Mouse (Mus musculus): Measurements from ENCODE around the gene Arhgef19. TPM values are rescaled to one million over a fixed set of nuclear protein-coding genes. Genes with fewer than 3 reads are reported as not detected.

Gene Arhgef19
- polyA plus RNA-seq, 1 experiment from 2014 or later = 3.1 TPM

DNA sequence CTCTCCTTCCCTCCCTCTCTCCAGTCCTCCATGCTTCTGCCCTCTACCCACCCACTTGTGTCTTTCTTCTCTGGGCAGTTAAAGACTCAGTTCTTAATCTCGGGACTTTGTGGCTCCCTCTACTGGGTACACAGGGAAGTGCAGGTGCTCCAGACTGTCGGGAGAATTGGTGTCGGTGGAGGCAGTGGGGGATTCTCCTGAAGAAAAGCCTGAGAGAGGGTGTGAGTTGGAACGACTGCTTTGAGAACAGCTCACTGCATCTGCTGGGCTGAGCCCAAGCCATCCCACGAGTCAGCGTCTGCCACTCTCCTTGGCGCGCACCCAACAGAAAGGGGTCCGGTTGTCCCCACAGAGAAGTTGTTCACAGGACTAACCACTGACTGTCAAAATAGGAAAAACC is 28.5 kb downstream of the Arhgef19 start:
- H3K9ac ChIP-seq = no peak overlapping the region
- no peaks in the 10 kb centered on the region for H3K36me3 ChIP-seq
- no peak for ATAC-seq (ENCODE audit: extremely low read depth, insufficient number of reproducible peaks, low FRiP score, low TSS enrichment)
- H3K4me3 ChIP-seq = no peak overlapping the region
- no peak overlapping the region for H3K27ac ChIP-seq (replicated peaks)
- no peaks in the 10 kb centered on the region for H3K27me3 ChIP-seq (replicated peaks)
- peaks cover 6% of the 10 kb centered on the region; the same call in 1 of the 2 replicates for H3K4me1 ChIP-seq
- WGBS = 33% methylated on average over 9 of the region's 9 CpGs
- H3K4me2 ChIP-seq = no peak overlapping the region
- peaks cover 5% of the 10 kb centered on the region; the same call in 1 of the 2 replicates for H3K9me3 ChIP-seq

DNA sequence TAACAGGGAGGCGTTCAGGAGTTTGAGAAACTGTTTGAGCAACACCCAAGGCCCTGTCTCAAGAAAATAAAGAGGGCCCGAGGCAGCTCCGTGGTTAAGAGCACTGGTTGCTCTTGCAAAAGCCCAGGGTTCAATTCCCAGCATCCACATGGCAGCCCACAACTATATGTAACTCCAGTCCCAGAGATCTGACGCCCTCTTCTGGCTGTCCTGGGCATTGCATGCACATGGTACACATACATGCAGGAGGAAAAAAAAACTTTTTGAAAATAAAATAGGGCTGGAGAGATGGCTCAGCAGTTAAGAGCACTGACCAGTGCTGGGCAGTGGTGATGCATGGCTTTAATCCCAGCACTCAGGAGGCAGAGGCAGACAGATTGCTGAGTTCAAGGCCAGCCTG is 29.1 kb downstream of the Arhgef19 start:
- H3K27me3 ChIP-seq (replicated peaks) = no peaks in the 10 kb centered on the region
- ATAC-seq (ENCODE audit: extremely low read depth, insufficient number of reproducible peaks, low FRiP score, low TSS enrichment) = no peak
- H3K36me3 ChIP-seq = no peaks in the 10 kb centered on the region
- H3K4me3 ChIP-seq = no peak overlapping the region
- 78% methylated on average over 4 of the region's 4 CpGs for WGBS
- H3K9ac ChIP-seq = no peak overlapping the region
- peaks cover 10% of the 10 kb centered on the region for H3K4me1 ChIP-seq
- H3K27ac ChIP-seq (replicated peaks) = no peak overlapping the region
- peaks cover 5% of the 10 kb centered on the region; the same call in 1 of the 2 replicates for H3K9me3 ChIP-seq
- no peak overlapping the region for H3K4me2 ChIP-seq

DNA sequence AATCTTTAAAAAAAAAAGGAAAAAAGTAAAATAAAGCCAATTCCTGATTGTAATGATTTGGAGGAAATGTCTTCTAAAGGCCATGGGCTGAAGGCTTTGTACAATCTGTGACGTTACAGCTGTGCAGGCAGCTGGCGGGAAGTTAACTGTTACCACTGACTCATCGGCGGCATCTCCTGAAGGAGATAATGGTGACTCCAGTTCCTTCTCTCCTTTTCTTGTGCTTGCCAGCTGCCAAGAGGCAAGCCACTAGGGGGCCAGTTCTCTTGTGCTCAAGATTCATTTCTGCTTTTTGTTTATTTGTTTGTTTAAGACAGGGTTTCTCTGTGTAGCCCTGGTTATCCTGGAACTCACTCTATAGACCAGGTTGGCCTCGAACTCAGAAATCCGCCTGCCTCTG is 29.8 kb downstream of the Arhgef19 start:
- whole genome bisulfite sequencing = 61% methylated on average over 6 of the region's 6 CpGs
- H3K27me3 ChIP-seq (replicated peaks) = no peaks in the 10 kb centered on the region
- H3K4me2 ChIP-seq = no peak overlapping the region
- ATAC-seq (ENCODE audit: extremely low read depth, insufficient number of reproducible peaks, low FRiP score, low TSS enrichment) = no peak
- peaks cover 16% of the 10 kb centered on the region for H3K4me1 ChIP-seq
- no peak overlapping the region for H3K27ac ChIP-seq (replicated peaks)
- no peak overlapping the region for H3K4me3 ChIP-seq
- no peak overlapping the region for H3K9ac ChIP-seq
- H3K9me3 ChIP-seq = peaks cover 5% of the 10 kb centered on the region; the same call in 1 of the 2 replicates
- no peaks in the 10 kb centered on the region for H3K36me3 ChIP-seq

DNA sequence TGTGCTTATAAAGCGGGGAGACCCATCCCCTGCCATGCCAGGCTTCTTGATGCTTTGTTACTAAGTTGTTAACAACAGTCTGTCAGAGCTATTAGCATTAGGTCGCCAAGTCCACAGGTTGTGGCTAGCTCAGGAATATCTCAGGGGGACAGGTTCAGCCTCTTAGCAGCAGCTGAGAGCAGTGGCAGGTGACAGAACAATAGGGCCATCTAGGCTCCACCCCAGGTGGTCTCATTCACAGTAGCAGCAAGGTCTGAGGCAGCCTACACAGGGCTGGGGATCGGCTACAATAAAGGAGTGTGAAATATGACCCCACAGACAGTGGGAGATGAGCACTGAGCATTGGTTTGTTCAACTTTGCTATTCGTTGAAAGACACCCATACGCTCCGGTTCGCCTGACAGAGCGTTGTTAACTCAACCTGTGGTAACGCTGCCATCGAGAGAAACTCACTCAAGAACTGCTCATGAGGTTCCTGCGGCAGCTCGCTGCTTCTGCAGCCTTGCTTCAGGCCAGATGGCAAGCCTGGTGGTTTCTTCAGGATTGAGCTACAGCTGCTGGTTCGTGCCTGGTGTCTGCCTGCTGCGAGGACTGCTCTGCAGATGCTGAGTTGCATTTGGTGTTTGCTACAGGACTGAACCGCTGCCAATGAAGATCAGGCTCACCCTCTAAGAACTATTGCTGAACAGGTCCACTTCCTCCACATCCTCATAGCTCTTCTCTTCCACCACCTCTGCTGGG is 31.1 kb downstream of the Arhgef19 start:
- 58% methylated on average over 15 of the region's 15 CpGs for WGBS
- no peaks in the 10 kb centered on the region for H3K27me3 ChIP-seq (replicated peaks)
- ATAC-seq (ENCODE audit: extremely low read depth, insufficient number of reproducible peaks, low FRiP score, low TSS enrichment) = no peak

DNA sequence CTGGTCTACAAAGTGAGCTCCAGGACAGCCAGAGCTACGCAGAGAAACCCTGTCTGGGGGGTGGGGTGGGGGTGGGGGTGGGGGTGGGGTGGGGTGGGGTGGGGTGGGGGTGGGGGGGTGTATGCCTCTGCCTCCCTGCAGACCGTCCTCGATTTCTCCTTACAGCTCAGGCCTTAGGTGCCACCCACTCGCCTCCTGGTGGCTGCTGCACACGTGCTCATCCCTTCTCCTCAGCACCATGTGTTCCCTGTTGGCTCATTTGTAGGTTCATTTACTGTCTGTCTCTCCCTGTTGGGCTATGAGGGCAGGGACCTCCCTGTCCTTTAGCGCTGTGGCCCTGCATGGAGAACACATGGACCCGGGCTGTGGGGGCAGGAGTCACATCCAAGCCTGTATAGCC is 31.9 kb downstream of the Arhgef19 start:
- no peaks in the 10 kb centered on the region for H3K36me3 ChIP-seq
- no peaks in the 10 kb centered on the region for H3K27me3 ChIP-seq (replicated peaks)
- H3K27ac ChIP-seq (replicated peaks) = no peak overlapping the region
- no peak overlapping the region for H3K9ac ChIP-seq
- 67% methylated on average over 7 of the region's 7 CpGs for whole genome bisulfite sequencing
- H3K4me2 ChIP-seq = no peak overlapping the region
- peaks cover 30% of the 10 kb centered on the region for H3K4me1 ChIP-seq
- no peak overlapping the region for H3K4me3 ChIP-seq
- H3K9me3 ChIP-seq = peaks cover 2% of the 10 kb centered on the region; the same call in 1 of the 2 replicates
- no peak for ATAC-seq (ENCODE audit: extremely low read depth, insufficient number of reproducible peaks, low FRiP score, low TSS enrichment)

More for the DNA sequence above, 31.1 kb downstream of the Arhgef19 start:
- Histone ChIP-seq H3K4me1 (peaks cover 29% of the 10 kb centered on the region), H3K27ac (replicated peaks) (no peak overlapping the region), H3K36me3 (no peaks in the 10 kb centered on the region), H3K4me2 (no peak overlapping the region), H3K9ac (no peak overlapping the region), H3K9me3 (peaks cover 5% of the 10 kb centered on the region; the same call in 1 of the 2 replicates), H3K4me3 (no peak overlapping the region)

DNA sequence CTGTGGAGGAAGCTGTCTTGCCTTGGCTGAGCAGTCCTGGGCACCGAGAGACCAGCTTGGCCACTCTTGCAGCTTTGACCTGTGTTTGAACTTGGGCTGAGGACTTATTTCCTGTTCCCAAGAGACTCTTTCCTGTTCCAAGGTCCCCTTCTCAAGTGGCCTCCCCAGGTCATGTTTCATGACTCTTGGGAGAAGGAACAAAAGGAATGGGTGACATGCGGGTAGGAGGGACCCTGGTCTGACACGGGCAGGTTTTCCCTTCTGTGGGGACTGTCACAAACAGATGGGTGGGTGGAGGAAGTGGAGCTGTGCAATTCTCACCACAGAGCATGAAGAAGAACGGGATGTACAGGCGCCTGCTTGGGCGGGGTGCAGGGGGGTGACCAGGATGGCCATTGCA is 32.4 kb downstream of the Arhgef19 start:
- H3K4me2 ChIP-seq = no peak overlapping the region
- H3K27me3 ChIP-seq (replicated peaks) = no peaks in the 10 kb centered on the region
- no peak overlapping the region for H3K27ac ChIP-seq (replicated peaks)
- WGBS = 53% methylated on average over 6 of the region's 6 CpGs
- peaks cover 30% of the 10 kb centered on the region for H3K4me1 ChIP-seq
- H3K36me3 ChIP-seq = no peaks in the 10 kb centered on the region
- no peaks in the 10 kb centered on the region for H3K9me3 ChIP-seq
- H3K9ac ChIP-seq = no peak overlapping the region
- ATAC-seq (ENCODE audit: extremely low read depth, insufficient number of reproducible peaks, low FRiP score, low TSS enrichment) = no peak
- no peak overlapping the region for H3K4me3 ChIP-seq

DNA sequence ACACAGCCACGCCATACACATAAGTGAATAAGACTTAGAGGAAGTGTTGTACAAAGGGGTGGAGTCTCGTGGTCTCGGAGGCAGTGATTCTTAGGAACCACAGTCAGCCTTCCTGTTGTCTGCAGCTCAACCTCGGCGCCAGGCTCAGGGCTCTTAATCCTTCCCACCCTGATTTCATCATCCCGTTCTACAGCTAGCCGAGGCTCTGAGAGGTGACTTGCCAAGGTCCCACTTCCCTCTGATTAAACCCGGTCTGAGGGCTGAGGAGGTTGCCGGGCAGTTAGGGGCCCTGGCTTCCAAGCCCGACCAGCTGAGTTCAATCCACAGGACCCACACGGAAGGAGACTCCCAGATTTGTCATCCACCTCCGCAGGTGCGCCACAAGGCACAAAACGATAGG is 33.6 kb downstream of the Arhgef19 start:
- 16% methylated on average over 14 of the region's 14 CpGs for WGBS
- ATAC-seq (ENCODE audit: extremely low read depth, insufficient number of reproducible peaks, low FRiP score, low TSS enrichment) = no peak

DNA sequence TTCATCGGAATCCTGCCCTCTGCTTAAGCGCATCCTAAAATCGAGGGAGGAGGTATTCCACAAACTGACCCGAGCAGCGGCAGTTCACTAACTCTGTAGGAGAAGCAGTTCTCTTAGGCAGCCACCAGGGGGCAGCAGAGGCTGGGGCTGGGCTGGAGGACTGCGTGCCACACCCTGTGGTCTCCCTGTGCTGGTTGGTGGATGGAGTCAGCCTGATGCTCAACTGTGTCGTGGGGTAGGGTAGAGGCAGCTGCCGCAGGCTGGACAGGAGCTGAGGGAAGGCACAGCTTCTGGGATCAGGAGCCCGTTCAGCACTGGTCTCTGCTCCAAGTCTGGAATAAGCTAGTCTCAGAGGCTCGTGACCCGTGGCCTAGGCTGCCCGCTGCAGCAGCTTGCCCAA is 34.0 kb downstream of the Arhgef19 start:
- 16% methylated on average over 12 of the region's 12 CpGs for WGBS
- H3K27ac ChIP-seq (replicated peaks) = no peak overlapping the region

More for the DNA sequence above, 33.6 kb downstream of the Arhgef19 start:
- Histone ChIP-seq H3K4me3 (peak overlapping the region; percentile 16), H3K9me3 (no peaks in the 10 kb centered on the region), H3K27me3 (replicated peaks) (no peaks in the 10 kb centered on the region), H3K9ac (peak overlapping the region; percentile 66), H3K27ac (replicated peaks) (no peak overlapping the region), H3K36me3 (no peaks in the 10 kb centered on the region), H3K4me1 (peaks cover 39% of the 10 kb centered on the region), H3K4me2 (peak overlapping the region; percentile 62)

DNA sequence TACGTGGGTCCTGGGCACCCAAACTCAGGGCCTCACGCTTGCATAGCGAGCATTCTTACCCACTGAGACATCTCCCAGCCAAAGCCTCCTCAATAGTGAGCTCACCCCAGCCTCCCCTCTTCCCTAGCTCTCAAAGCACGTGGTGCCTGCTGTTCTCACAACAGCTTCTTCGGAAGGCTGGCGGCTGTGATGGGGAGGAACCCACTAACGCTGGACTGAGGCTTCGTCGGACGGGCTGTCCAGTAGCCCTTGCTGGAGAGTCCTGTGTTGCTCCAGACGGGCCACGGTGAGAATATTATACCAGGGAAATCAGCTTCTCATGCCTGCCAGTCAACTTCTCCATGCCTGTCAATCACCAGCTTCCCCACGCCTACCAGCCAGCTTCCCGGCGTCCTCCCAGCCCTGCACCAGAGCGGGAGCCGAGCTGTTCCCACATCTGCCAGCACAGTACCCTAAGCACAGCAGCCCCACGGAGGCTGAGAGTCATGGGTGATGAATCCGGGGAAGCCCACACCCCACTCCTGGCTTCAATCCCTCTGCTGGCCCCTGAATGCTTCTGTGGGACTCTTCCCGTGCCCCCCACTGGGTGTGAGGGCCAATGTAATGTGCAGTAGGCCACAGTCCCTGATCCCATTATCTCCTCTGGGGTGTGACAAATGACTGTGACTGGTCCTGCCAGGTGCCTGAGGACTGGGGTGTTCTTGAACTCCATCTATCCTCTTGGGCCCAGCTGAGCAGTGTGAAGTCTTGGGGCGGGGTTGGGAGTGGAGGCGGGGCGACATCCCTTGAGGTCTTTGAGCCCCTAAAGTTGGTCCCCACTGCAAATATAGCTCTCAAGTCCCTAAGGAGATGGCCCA is 35.4 kb downstream of the Arhgef19 start:
- WGBS = 28% methylated on average over 23 of the region's 23 CpGs
- no peaks in the 10 kb centered on the region for H3K9me3 ChIP-seq
- H3K4me2 ChIP-seq = peak overlapping the region; percentile 58
- no peak for ATAC-seq (ENCODE audit: extremely low read depth, insufficient number of reproducible peaks, low FRiP score, low TSS enrichment)
- H3K9ac ChIP-seq = peak overlapping the region; percentile 67
- no peaks in the 10 kb centered on the region for H3K36me3 ChIP-seq
- H3K4me3 ChIP-seq = peak overlapping the region; percentile 8; the same call in 1 of the 2 replicates
- peak overlapping the region; percentile 45; the same call in 1 of the 2 replicates for H3K27ac ChIP-seq (replicated peaks)
- H3K4me1 ChIP-seq = peaks cover 54% of the 10 kb centered on the region
- H3K27me3 ChIP-seq (replicated peaks) = no peaks in the 10 kb centered on the region

More for the DNA sequence above, 34.0 kb downstream of the Arhgef19 start:
- H3K4me3 ChIP-seq = peak overlapping the region; percentile 16
- no peaks in the 10 kb centered on the region for H3K9me3 ChIP-seq
- H3K4me2 ChIP-seq = peak overlapping the region; percentile 62
- peak; percentile 22; the same call in 1 of the 2 replicates for ATAC-seq (ENCODE audit: extremely low read depth, insufficient number of reproducible peaks, low FRiP score, low TSS enrichment)
- no peaks in the 10 kb centered on the region for H3K36me3 ChIP-seq
- H3K9ac ChIP-seq = peak overlapping the region; percentile 66
- no peaks in the 10 kb centered on the region for H3K27me3 ChIP-seq (replicated peaks)
- peaks cover 43% of the 10 kb centered on the region for H3K4me1 ChIP-seq

DNA sequence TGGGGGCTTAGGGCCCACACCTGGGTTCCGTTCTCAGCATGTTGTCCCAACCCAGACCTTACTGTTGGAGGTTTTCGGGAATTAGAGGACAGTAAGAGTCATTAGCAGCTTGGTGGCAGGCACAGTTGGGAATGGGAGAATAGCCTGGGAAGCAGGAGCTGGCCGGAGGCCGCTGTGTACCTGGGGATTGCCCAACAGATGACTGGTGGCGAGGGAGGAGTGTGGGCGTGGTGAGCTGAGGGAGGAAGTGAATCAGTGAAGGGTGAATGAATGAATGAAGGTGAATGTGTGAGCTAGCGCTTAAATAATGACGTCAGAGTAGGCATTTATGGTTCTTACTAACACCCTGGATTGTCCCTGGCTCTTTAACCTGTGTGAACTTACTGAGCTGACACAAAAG is 37.9 kb downstream of the Arhgef19 start:
- Histone ChIP-seq H3K9ac (0 out of 2 replicates have a peak overlapping the region, but pooled peaks have one; percentile 20), H3K36me3 (no peaks in the 10 kb centered on the region), H3K27ac (replicated peaks) (peak overlapping the region; percentile 88), H3K4me1 (peaks cover 62% of the 10 kb centered on the region), H3K4me3 (no peak overlapping the region), H3K4me2 (no peak overlapping the region), H3K27me3 (replicated peaks) (no peaks in the 10 kb centered on the region), H3K9me3 (no peaks in the 10 kb centered on the region)
- 86% methylated on average over 8 of the region's 8 CpGs for WGBS
- no peak for ATAC-seq (ENCODE audit: extremely low read depth, insufficient number of reproducible peaks, low FRiP score, low TSS enrichment)

DNA sequence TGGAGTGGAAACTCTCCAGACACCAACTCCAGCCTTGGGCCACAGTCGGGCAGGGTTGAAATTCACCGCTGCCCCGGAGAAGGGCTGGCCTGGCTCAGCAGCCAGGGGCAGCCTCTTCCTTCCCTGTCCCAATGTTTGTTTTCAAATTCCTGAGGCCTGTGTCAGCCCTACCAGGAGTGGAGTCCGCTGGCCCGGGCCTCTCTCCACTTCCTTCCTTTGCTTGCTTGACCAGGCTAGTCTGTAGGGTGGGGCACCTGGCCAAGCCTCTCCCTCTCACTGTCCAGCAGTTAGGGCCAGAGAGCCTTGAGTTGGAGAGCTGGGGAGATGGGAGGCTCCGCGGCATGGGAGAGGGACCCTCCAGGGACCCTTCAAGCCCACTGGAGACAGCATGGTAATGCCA is 38.9 kb downstream of the Arhgef19 start:
- Histone ChIP-seq H3K27me3 (replicated peaks) (no peaks in the 10 kb centered on the region), H3K4me2 (peak overlapping the region; percentile 43), H3K4me1 (peaks cover 64% of the 10 kb centered on the region), H3K36me3 (no peaks in the 10 kb centered on the region), H3K27ac (replicated peaks) (peak overlapping the region; percentile 88), H3K9me3 (no peaks in the 10 kb centered on the region), H3K4me3 (no peak overlapping the region), H3K9ac (peak overlapping the region; percentile 48)
- WGBS = 24% methylated on average over 7 of the region's 7 CpGs
- ATAC-seq (ENCODE audit: extremely low read depth, insufficient number of reproducible peaks, low FRiP score, low TSS enrichment) = no peak; the same call in 1 of the 2 replicates

Measured in heart, embryonic 13.5 days (tissue).